Comparison of ENCODE assay signal across 26 mouse cellular contexts in the genomic region with DNA sequence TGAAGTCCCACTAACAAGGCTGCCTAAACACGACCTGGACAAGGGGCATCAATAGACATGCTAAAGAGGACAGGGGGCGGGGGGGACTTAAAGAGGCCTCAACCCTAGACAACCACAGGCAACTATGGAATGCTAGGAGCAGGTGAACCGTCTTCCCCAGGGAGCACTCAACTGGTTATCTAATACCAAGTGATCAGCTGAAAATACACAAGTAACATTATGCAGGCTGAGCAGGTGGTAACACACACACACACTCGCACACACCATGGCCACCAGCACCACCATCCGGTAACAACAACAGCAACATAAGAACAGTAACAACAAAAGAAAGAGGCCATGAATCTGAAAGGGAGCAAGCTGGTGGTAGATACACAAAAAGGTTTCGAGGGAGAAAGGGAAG. TPM values are rescaled to one million over a fixed set of nuclear protein-coding genes. Genes with fewer than 3 reads are reported as not detected.
DNase-seq lines count a peak whose midpoint lies in the region; ATAC-seq and TF ChIP-seq lines count a peak whose summit lies in the region.
"Had no signal": no experiment of that assay in that cellular context is flagged by ENCODE, and none has a peak within 500 bp of the region (broad histone marks: within the 10 kb centered on the region; RNA-seq: fewer than 3 reads in every experiment).

No protein-coding gene starts in this region.

- DNase-seq in heart, adult 2 months, result no peak
- DNase-seq in testis, postnatal 10 days (ENCODE audit: low spot score), result peak; percentile 22
- no peak for DNase-seq in testis, postnatal 14 days (ENCODE audit: low spot score)
- DNase-seq: adrenal gland, adult 8-10 months; adrenal gland, postnatal 14 days; adrenal gland, postnatal 36 days; cerebellum, adult 11-12 months; cerebellum, adult 2 months; cerebellum, adult 9-10 months; cerebellum, postnatal 10 days; cerebellum, postnatal 25 days had no signal

- TF ChIP-seq CTCF in heart, adult 2 months (IDR thresholded peaks at IDR 0.05), result no peak
- no peak for TF ChIP-seq CTCF in C2C12 (IDR thresholded peaks at IDR 0.05; ENCODE audit: control insufficient read depth, insufficient read depth, insufficient read length)

- H3K79me2 ChIP-seq in heart, adult 2 months (replicated peaks; ENCODE audit: control insufficient read depth, insufficient read depth, low read length), result peaks cover 2% of the 10 kb centered on the region; the same call in 1 of the 2 replicates
- peaks cover 13% of the 10 kb centered on the region for H3K79me2 ChIP-seq in C2C12 (ENCODE audit: control insufficient read depth, insufficient read depth)
- H3K79me2 ChIP-seq in myocyte (ENCODE audit: control insufficient read depth, insufficient read depth), result peaks cover 11% of the 10 kb centered on the region

- no peak for ATAC-seq in heart, embryonic 12.5 days (ENCODE audit: insufficient number of reproducible peaks, low FRiP score)
- no peak for ATAC-seq in midbrain, embryonic 15.5 days (replicated peaks)
- ATAC-seq: activated CD4-positive, CD25-positive, alpha-beta regulatory T cell, adult 4 months; CD4-positive, CD25-positive, alpha-beta regulatory T cell, adult 4 months; forebrain, embryonic 13.5 days; forebrain, embryonic 15.5 days; Patski had no signal

- 0 out of 2 replicates have a peak overlapping the region, but pooled peaks have one; percentile 71 for H3K27ac ChIP-seq in heart, embryonic 12.5 days (ENCODE audit: poor library complexity, severe bottlenecking)
- H3K27ac ChIP-seq in heart, adult 2 months, result no peak overlapping the region
- H3K27ac ChIP-seq in midbrain, embryonic 15.5 days, result no peak overlapping the region
- H3K27ac ChIP-seq: embryonic facial prominence, embryonic 10.5 days; embryonic facial prominence, embryonic 12.5 days; forebrain, embryonic 13.5 days; forebrain, embryonic 15.5 days had no signal

- peaks cover 48% of the 10 kb centered on the region for H3K4me1 ChIP-seq in heart, embryonic 12.5 days (replicated peaks)
- H3K4me1 ChIP-seq in heart, adult 2 months (ENCODE audit: control insufficient read depth, insufficient read depth, low read length), result peaks cover 9% of the 10 kb centered on the region
- H3K4me1 ChIP-seq in midbrain, embryonic 15.5 days, result peaks cover 20% of the 10 kb centered on the region

- no peaks in the 10 kb centered on the region for H3K27me3 ChIP-seq in heart, embryonic 12.5 days (replicated peaks)
- H3K27me3 ChIP-seq in heart, adult 2 months (ENCODE audit: control insufficient read depth, insufficient read depth, low read length), result no peaks in the 10 kb centered on the region
- no peaks in the 10 kb centered on the region for H3K27me3 ChIP-seq in C2C12 (ENCODE audit: control insufficient read depth, insufficient read depth, insufficient read length)
- no peaks in the 10 kb centered on the region for H3K27me3 ChIP-seq in myocyte (ENCODE audit: control insufficient read depth, insufficient read depth, insufficient read length)
- no peaks in the 10 kb centered on the region; the same call in 1 of the 2 replicates for H3K27me3 ChIP-seq in midbrain, embryonic 15.5 days (replicated peaks)
- H3K27me3 ChIP-seq: CH12.LX; embryonic facial prominence, embryonic 12.5 days; forebrain, embryonic 15.5 days; Patski had no signal

- H3K36me3 ChIP-seq in heart, embryonic 12.5 days, result peaks cover 9% of the 10 kb centered on the region
- H3K36me3 ChIP-seq in heart, adult 2 months (ENCODE audit: control insufficient read depth, insufficient read depth, low read length), result peaks cover 3% of the 10 kb centered on the region; the same call in 1 of the 2 replicates
- H3K36me3 ChIP-seq in C2C12 (ENCODE audit: control insufficient read depth, insufficient read depth) (no peaks in the 10 kb centered on the region), myocyte (ENCODE audit: control insufficient read depth, insufficient read depth) (peaks cover 10% of the 10 kb centered on the region)
- H3K36me3 ChIP-seq in midbrain, embryonic 15.5 days (replicated peaks), result no peaks in the 10 kb centered on the region
- H3K36me3 ChIP-seq: embryonic facial prominence, embryonic 12.5 days; forebrain, embryonic 15.5 days had no signal

- H3K4me2 ChIP-seq in heart, embryonic 12.5 days, result no peak overlapping the region
- no peak overlapping the region for H3K4me2 ChIP-seq in myocyte (ENCODE audit: low read depth)
- H3K4me2 ChIP-seq in midbrain, embryonic 15.5 days, result no peak overlapping the region
- H3K4me2 ChIP-seq: embryonic facial prominence, embryonic 12.5 days; forebrain, embryonic 13.5 days; forebrain, embryonic 15.5 days had no signal

- WGBS in heart, embryonic 12.5 days, result 72% methylated on average over 6 of the region's 6 CpGs
- WGBS in heart, adult 2 months, result 84% methylated on average over 6 of the region's 6 CpGs
- WGBS in midbrain, embryonic 15.5 days, result 74% methylated on average over 6 of the region's 6 CpGs

- H3K79me3 ChIP-seq in C2C12 (ENCODE audit: low read depth), result peaks cover 7% of the 10 kb centered on the region

- no peaks in the 10 kb centered on the region for H3K9me3 ChIP-seq in heart, embryonic 12.5 days (replicated peaks)
- no peaks in the 10 kb centered on the region for H3K9me3 ChIP-seq in midbrain, embryonic 15.5 days
- H3K9me3 ChIP-seq: embryonic facial prominence, embryonic 10.5 days; embryonic facial prominence, embryonic 12.5 days; forebrain, embryonic 13.5 days; forebrain, embryonic 15.5 days; G1E had no signal

- H3ac ChIP-seq in C2C12 (ENCODE audit: control insufficient read depth, insufficient read length, low read depth) (no peak overlapping the region), myocyte (ENCODE audit: control insufficient read depth, insufficient read length) (no peak overlapping the region)

- no peak overlapping the region for H3K9ac ChIP-seq in heart, embryonic 12.5 days
- H3K9ac ChIP-seq in heart, adult 2 months (ENCODE audit: low read depth, low read length), result no peak overlapping the region
- no peak overlapping the region for H3K9ac ChIP-seq in midbrain, embryonic 15.5 days
- H3K9ac ChIP-seq: embryonic facial prominence, embryonic 12.5 days; forebrain, embryonic 13.5 days; forebrain, embryonic 15.5 days had no signal

- no peak overlapping the region for H3K4me3 ChIP-seq in heart, embryonic 12.5 days
- H3K4me3 ChIP-seq in heart, adult 2 months, result no peak overlapping the region
- H3K4me3 ChIP-seq in C2C12 (ENCODE audit: insufficient read depth, poor library complexity, severe bottlenecking) (no peak overlapping the region), myocyte (no peak overlapping the region)
- no peak overlapping the region for H3K4me3 ChIP-seq in midbrain, embryonic 15.5 days
- H3K4me3 ChIP-seq: embryonic facial prominence, embryonic 10.5 days; embryonic facial prominence, embryonic 12.5 days; forebrain, embryonic 13.5 days; forebrain, embryonic 15.5 days had no signal

- no peak for TF ChIP-seq POLR2A in heart, adult 2 months (IDR thresholded peaks at IDR 0.05; ENCODE audit: insufficient read depth, low read depth, low read length)
- TF ChIP-seq POLR2A in myocyte (IDR thresholded peaks at IDR 0.05; ENCODE audit: insufficient read length, low read depth), result no peak

- no peak for TF ChIP-seq EP300 in heart, adult 2 months (IDR thresholded peaks at IDR 0.05; ENCODE audit: insufficient read depth, low read depth, low read length)

- intact Hi-C loops in heart, adult 2 months (cut with DNase I), result no loop called here

TF ChIP-seq in C2C12, 6 proteins besides CTCF, POLR2A, EP300 and RAD21:
- no peak for TF ChIP-seq CEBPB (IDR thresholded peaks at IDR 0.05; ENCODE audit: low read depth)
- peak; percentile 56 for TF ChIP-seq MYOD1 (IDR thresholded peaks at IDR 0.05; ENCODE audit: control insufficient read depth, insufficient read length, low read depth)
- no peak for TF ChIP-seq FOSL1 (IDR thresholded peaks at IDR 0.05; ENCODE audit: insufficient read depth, low read length, poor library complexity, severe bottlenecking)
- TF ChIP-seq MYOG (IDR thresholded peaks at IDR 0.05; ENCODE audit: control insufficient read depth, extremely low read depth, insufficient read length), result no peak
TF ChIP-seq in C2C12: peak in this region for 1.

TF ChIP-seq in myocyte, 11 proteins besides CTCF, POLR2A, EP300 and RAD21:
- TF ChIP-seq USF1 (IDR thresholded peaks at IDR 0.05; ENCODE audit: low read depth) (no peak), E2F4 (IDR thresholded peaks at IDR 0.05; ENCODE audit: insufficient read depth) (no peak), REST (IDR thresholded peaks at IDR 0.05; ENCODE audit: insufficient read depth, insufficient read length) (no peak), TCF3 (IDR thresholded peaks at IDR 0.05; ENCODE audit: insufficient read length, low read depth) (no peak), SRF (IDR thresholded peaks at IDR 0.05; ENCODE audit: control insufficient read depth, insufficient read length, low read depth) (no peak), MYOG (IDR thresholded peaks at IDR 0.05; ENCODE audit: control insufficient read depth in 1 of 3, insufficient read depth in 1 of 3, insufficient read length in 2 of 3, low read depth in 2 of 3) (peak in 2 of 3 experiments; percentile 31 to 32), MYOD1 (IDR thresholded peaks at IDR 0.05; ENCODE audit: control insufficient read depth in 1 of 3, insufficient read length in 2 of 3, low read depth in 2 of 3) (peak in 2 of 3 experiments; percentile 76)

RNA-seq across cellular contexts. Expression of a gene that starts 4.2 kb away (rescaled TPM):
- polyA plus RNA-seq in heart, embryonic 12.5 days (2016; fragmentation: Nextera tagmentation; extraction: Ambion mirVana), result 30.5 and 31.2 TPM in 2 replicates
- 10 to 100 TPM; 14.1 to 14.9 TPM for total RNA-seq in heart, adult 2 months (2021)
- polyA plus RNA-seq in heart, adult 2 months (2012; rRNA removed), result 19.7 and 33.9 TPM in 2 replicates
- 6.9 TPM for polyA plus RNA-seq in C2C12 (2012; fragmentation: generic; extraction: Trizol)
- polyA plus RNA-seq in myocyte (2012; fragmentation: generic; extraction: Trizol), result 19.4 TPM
- polyA plus RNA-seq in midbrain, embryonic 15.5 days (2015; fragmentation: Nextera tagmentation; extraction: Ambion mirVana), result 5.4 and 5.9 TPM in 2 replicates

RNA-seq across cellular contexts. Expression of a gene that starts 29.5 kb away (rescaled TPM):
- not detected in 2 replicates for polyA plus RNA-seq in heart, embryonic 12.5 days (2016; fragmentation: Nextera tagmentation; extraction: Ambion mirVana)
- not detected for total RNA-seq in heart, adult 2 months (2021)
- not detected in 2 replicates for polyA plus RNA-seq in heart, adult 2 months (2012; rRNA removed)
- polyA plus RNA-seq in C2C12 (2012; fragmentation: generic; extraction: Trizol) (not detected), myocyte (2012; fragmentation: generic; extraction: Trizol) (not detected)
- polyA plus RNA-seq in midbrain, embryonic 15.5 days (2015; fragmentation: Nextera tagmentation; extraction: Ambion mirVana), result 0.08 TPM in 1 of 2 replicates, not detected in the other
- total RNA-seq: adrenal gland, adult 18-20 months; adrenal gland, adult 8-10 months; adrenal gland, postnatal 14 days; G1E had no signal
- polyA plus RNA-seq: activated CD4-positive, CD25-positive, alpha-beta regulatory T cell, adult 4 months; CD4-positive, CD25-positive, alpha-beta regulatory T cell, adult 4 months; cerebellum, adult 2 months; embryonic facial prominence, embryonic 10.5 days; embryonic facial prominence, embryonic 12.5 days; forebrain, embryonic 11.5 days; G1E; Patski had no signal

RNA-seq across cellular contexts. Expression of a gene that starts 46.7 kb away (rescaled TPM):
- polyA plus RNA-seq in heart, embryonic 12.5 days (2016; fragmentation: Nextera tagmentation; extraction: Ambion mirVana), result 89.7 and 92.2 TPM in 2 replicates
- 10 to 100 TPM; 36.1 to 37.2 TPM for total RNA-seq in heart, adult 2 months (2021)
- 17.6 and 22.5 TPM in 2 replicates for polyA plus RNA-seq in heart, adult 2 months (2012; rRNA removed)
- polyA plus RNA-seq in C2C12 (2012; fragmentation: generic; extraction: Trizol) (31.3 TPM), myocyte (2012; fragmentation: generic; extraction: Trizol) (35.8 TPM)
- polyA plus RNA-seq in midbrain, embryonic 15.5 days (2015; fragmentation: Nextera tagmentation; extraction: Ambion mirVana), result 150 and 153 TPM in 2 replicates
